Mouse (Mus musculus): ENCODE results near the gene Egflam. TPM values are rescaled to one million over a fixed set of nuclear protein-coding genes. Genes with fewer than 3 reads are reported as not detected.

Egflam gene
- under 1 TPM in 1 of 3 experiments, not detected in 2; 0.09 TPM for polyA plus RNA-seq (2017; shearing (Covaris generic))

GRCm38 (mm10) chr15:7397818-7398608, at the start of gene Egflam:
Egflam (minus strand) TSS chr15:7398395.
- no peak for ATAC-seq

GRCm38 (mm10) chr15:7443396-7444315, 45.5 kb upstream of the Egflam start:
- ATAC-seq = no peak

- no peak for ATAC-seq
Measured at GRCm38 (mm10) chr15:7442148-7443100, 44.2 kb upstream of the Egflam start.

GRCm38 (mm10) chr15:7424282-7424681, 26.1 kb upstream of the Egflam start:
- ATAC-seq = no peak

GRCm38 (mm10) chr15:7404521-7404920, 6.3 kb upstream of the Egflam start:
- ATAC-seq = no peak

- ATAC-seq = no peak
Measured at GRCm38 (mm10) chr15:7398609-7399540, 680 bp upstream of the Egflam start.

- ATAC-seq = no peak
Measured at GRCm38 (mm10) chr15:7397446-7397817, 763 bp downstream of the Egflam start.

GRCm38 (mm10) chr15:7383349-7383748, 14.8 kb downstream of the Egflam start:
- ATAC-seq = no peak

- no peak for ATAC-seq
Measured at GRCm38 (mm10) chr15:7382457-7382856, 15.7 kb downstream of the Egflam start.

GRCm38 (mm10) chr15:7352635-7353051, 45.6 kb downstream of the Egflam start:
- no peak for ATAC-seq

GRCm38 (mm10) chr15:7340703-7341309, 57.4 kb downstream of the Egflam start:
- no peak for ATAC-seq

GRCm38 (mm10) chr15:7334517-7335298, 63.5 kb downstream of the Egflam start:
- ATAC-seq = no peak

GRCm38 (mm10) chr15:7332875-7333274, 65.3 kb downstream of the Egflam start:
- ATAC-seq = no peak

- ATAC-seq = no peak
Measured at GRCm38 (mm10) chr15:7322599-7323311, 75.4 kb downstream of the Egflam start.

GRCm38 (mm10) chr15:7320901-7321300, 77.3 kb downstream of the Egflam start:
- ATAC-seq = no peak

- ATAC-seq = no peak
Measured at GRCm38 (mm10) chr15:7315539-7315938, 82.7 kb downstream of the Egflam start.

GRCm38 (mm10) chr15:7308711-7309110, 89.5 kb downstream of the Egflam start:
- no peak for ATAC-seq

- ATAC-seq = no peak
Measured at GRCm38 (mm10) chr15:7299892-7300291, 98.3 kb downstream of the Egflam start.

GRCm38 (mm10) chr15:7295199-7295598, 103.0 kb downstream of the Egflam start:
- no peak for ATAC-seq

Data from inflammation-experienced regulatory T-cells, adult 6 months (primary cell).